Mouse (Mus musculus): ENCODE results near the gene Nox3. TPM values are rescaled to one million over a fixed set of nuclear protein-coding genes. Genes with fewer than 3 reads are reported as not detected.
A peak's percentile ranks its signal among the peaks of the same experiment; 100 is the strongest.

Nox3 gene
- polyA plus RNA-seq, 1 experiment from 2014 or later, result 0.12 TPM

GRCm38 (mm10) chr17:3616329-3617216, 79.5 kb downstream of the Nox3 start:
- no peaks in the 10 kb centered on the region for H3K27me3 ChIP-seq (ENCODE audit: control insufficient read depth, insufficient read depth, low read length)
- H3K36me3 ChIP-seq (ENCODE audit: control insufficient read depth, insufficient read depth, low read length), result no peaks in the 10 kb centered on the region
- no peak overlapping the region for H3K4me3 ChIP-seq (ENCODE audit: low read depth, low read length)
- no peak overlapping the region for H3K9ac ChIP-seq (ENCODE audit: low read depth, low read length)
- no peak overlapping the region for H3K27ac ChIP-seq (ENCODE audit: low read depth, low read length)
- 74% methylated on average over 7 of the region's 7 CpGs for WGBS
- H3K4me1 ChIP-seq (replicated peaks; ENCODE audit: control insufficient read depth, insufficient read depth, low read length), result no peaks in the 10 kb centered on the region
- ATAC-seq (ENCODE audit: low FRiP score) (no peak), DNase-seq (ENCODE audit: low spot score) (no peak)
- H3K4me2 ChIP-seq (replicated peaks; ENCODE audit: low read depth, low read length), result no peak overlapping the region
- H3K9me3 ChIP-seq (ENCODE audit: control insufficient read depth, low read length), result no peaks in the 10 kb centered on the region

GRCm38 (mm10) chr17:3615553-3615952, 80.5 kb downstream of the Nox3 start:
- Histone ChIP-seq H3K4me1 (replicated peaks; ENCODE audit: control insufficient read depth, insufficient read depth, low read length) (no peaks in the 10 kb centered on the region), H3K9ac (ENCODE audit: low read depth, low read length) (no peak overlapping the region), H3K36me3 (ENCODE audit: control insufficient read depth, insufficient read depth, low read length) (no peaks in the 10 kb centered on the region), H3K4me2 (replicated peaks; ENCODE audit: low read depth, low read length) (no peak overlapping the region), H3K9me3 (ENCODE audit: control insufficient read depth, low read length) (no peaks in the 10 kb centered on the region), H3K27me3 (ENCODE audit: control insufficient read depth, insufficient read depth, low read length) (no peaks in the 10 kb centered on the region), H3K27ac (ENCODE audit: low read depth, low read length) (no peak overlapping the region), H3K4me3 (ENCODE audit: low read depth, low read length) (no peak overlapping the region)
- ATAC-seq (ENCODE audit: low FRiP score), result no peak
- 60% methylated on average over 1 of the region's 1 CpGs for WGBS
- no peak for DNase-seq (ENCODE audit: low spot score)

GRCm38 (mm10) chr17:3611781-3612075, 84.3 kb downstream of the Nox3 start:
- Histone ChIP-seq H3K36me3 (ENCODE audit: control insufficient read depth, insufficient read depth, low read length) (no peaks in the 10 kb centered on the region), H3K27me3 (ENCODE audit: control insufficient read depth, insufficient read depth, low read length) (no peaks in the 10 kb centered on the region), H3K27ac (ENCODE audit: low read depth, low read length) (no peak overlapping the region), H3K9me3 (ENCODE audit: control insufficient read depth, low read length) (no peaks in the 10 kb centered on the region), H3K4me2 (replicated peaks; ENCODE audit: low read depth, low read length) (no peak overlapping the region), H3K9ac (ENCODE audit: low read depth, low read length) (no peak overlapping the region), H3K4me1 (replicated peaks; ENCODE audit: control insufficient read depth, insufficient read depth, low read length) (no peaks in the 10 kb centered on the region), H3K4me3 (ENCODE audit: low read depth, low read length) (no peak overlapping the region)
- DNase-seq (ENCODE audit: low spot score) (no peak), ATAC-seq (ENCODE audit: low FRiP score) (0 out of 2 replicates have a peak, but pooled peaks have one; percentile 17)
- 84% methylated on average over 5 of the region's 5 CpGs for WGBS

- Histone ChIP-seq H3K27me3 (ENCODE audit: control insufficient read depth, insufficient read depth, low read length) (no peaks in the 10 kb centered on the region), H3K27ac (ENCODE audit: low read depth, low read length) (no peak overlapping the region)
- 0 out of 2 replicates have a peak, but pooled peaks have one; percentile 43 for ATAC-seq (ENCODE audit: low FRiP score)
These were observed 84.9 kb downstream of the Nox3 start for GRCm38 (mm10) chr17:3610928-3611780.

GRCm38 (mm10) chr17:3610307-3610754, 85.7 kb downstream of the Nox3 start:
- no peak overlapping the region for H3K4me2 ChIP-seq (replicated peaks; ENCODE audit: low read depth, low read length)
- peak; percentile 17 for DNase-seq (ENCODE audit: low spot score)
- no peaks in the 10 kb centered on the region for H3K27me3 ChIP-seq (ENCODE audit: control insufficient read depth, insufficient read depth, low read length)
- no peaks in the 10 kb centered on the region for H3K36me3 ChIP-seq (ENCODE audit: control insufficient read depth, insufficient read depth, low read length)
- H3K9me3 ChIP-seq (ENCODE audit: control insufficient read depth, low read length), result no peaks in the 10 kb centered on the region
- no peak overlapping the region for H3K9ac ChIP-seq (ENCODE audit: low read depth, low read length)
- H3K4me1 ChIP-seq (replicated peaks; ENCODE audit: control insufficient read depth, insufficient read depth, low read length), result no peaks in the 10 kb centered on the region
- WGBS, result 49% methylated on average over 7 of the region's 7 CpGs
- H3K27ac ChIP-seq (ENCODE audit: low read depth, low read length), result no peak overlapping the region
- H3K4me3 ChIP-seq (ENCODE audit: low read depth, low read length), result no peak overlapping the region
- ATAC-seq (ENCODE audit: low FRiP score), result no peak

More at GRCm38 (mm10) chr17:3610928-3611780, 84.9 kb downstream of the Nox3 start:
- H3K9me3 ChIP-seq (ENCODE audit: control insufficient read depth, low read length), result no peaks in the 10 kb centered on the region
- peak overlapping the region; percentile 29; the same call in 1 of the 2 replicates for H3K9ac ChIP-seq (ENCODE audit: low read depth, low read length)
- peak; percentile 33 for DNase-seq (ENCODE audit: low spot score)
- no peaks in the 10 kb centered on the region for H3K36me3 ChIP-seq (ENCODE audit: control insufficient read depth, insufficient read depth, low read length)
- no peaks in the 10 kb centered on the region for H3K4me1 ChIP-seq (replicated peaks; ENCODE audit: control insufficient read depth, insufficient read depth, low read length)
- peak overlapping the region; percentile 24; the same call in 1 of the 2 replicates for H3K4me2 ChIP-seq (replicated peaks; ENCODE audit: low read depth, low read length)
- no peak overlapping the region for H3K4me3 ChIP-seq (ENCODE audit: low read depth, low read length)
- WGBS, result 27% methylated on average over 21 of the region's 21 CpGs

GRCm38 (mm10) chr17:3602954-3603672, 92.9 kb downstream of the Nox3 start:
- Histone ChIP-seq H3K27me3 (ENCODE audit: control insufficient read depth, insufficient read depth, low read length) (no peaks in the 10 kb centered on the region), H3K36me3 (ENCODE audit: control insufficient read depth, insufficient read depth, low read length) (no peaks in the 10 kb centered on the region), H3K27ac (ENCODE audit: low read depth, low read length) (no peak overlapping the region), H3K9ac (ENCODE audit: low read depth, low read length) (no peak overlapping the region), H3K4me2 (replicated peaks; ENCODE audit: low read depth, low read length) (no peak overlapping the region), H3K9me3 (ENCODE audit: control insufficient read depth, low read length) (no peaks in the 10 kb centered on the region), H3K4me1 (replicated peaks; ENCODE audit: control insufficient read depth, insufficient read depth, low read length) (no peaks in the 10 kb centered on the region), H3K4me3 (ENCODE audit: low read depth, low read length) (no peak overlapping the region)
- DNase-seq (ENCODE audit: low spot score) (no peak), ATAC-seq (ENCODE audit: low FRiP score) (no peak)
- WGBS, result 96% methylated on average over 6 of the region's 6 CpGs

- H3K9me3 ChIP-seq (ENCODE audit: control insufficient read depth, low read length), result no peaks in the 10 kb centered on the region
- no peak overlapping the region for H3K4me3 ChIP-seq (ENCODE audit: low read depth, low read length)
- no peak overlapping the region for H3K4me2 ChIP-seq (replicated peaks; ENCODE audit: low read depth, low read length)
- no peak for DNase-seq (ENCODE audit: low spot score)
- H3K36me3 ChIP-seq (ENCODE audit: control insufficient read depth, insufficient read depth, low read length), result no peaks in the 10 kb centered on the region
- H3K27ac ChIP-seq (ENCODE audit: low read depth, low read length), result no peak overlapping the region
- no peak overlapping the region for H3K9ac ChIP-seq (ENCODE audit: low read depth, low read length)
- H3K27me3 ChIP-seq (ENCODE audit: control insufficient read depth, insufficient read depth, low read length), result no peaks in the 10 kb centered on the region
- H3K4me1 ChIP-seq (replicated peaks; ENCODE audit: control insufficient read depth, insufficient read depth, low read length), result no peaks in the 10 kb centered on the region
- 83% methylated on average over 1 of the region's 1 CpGs for WGBS
- no peak for ATAC-seq (ENCODE audit: low FRiP score)
These were observed 97.7 kb downstream of the Nox3 start for GRCm38 (mm10) chr17:3598393-3598792.

GRCm38 (mm10) chr17:3597866-3598265, 98.2 kb downstream of the Nox3 start:
- Histone ChIP-seq H3K9me3 (ENCODE audit: control insufficient read depth, low read length) (no peaks in the 10 kb centered on the region), H3K27ac (ENCODE audit: low read depth, low read length) (no peak overlapping the region), H3K36me3 (ENCODE audit: control insufficient read depth, insufficient read depth, low read length) (no peaks in the 10 kb centered on the region), H3K4me1 (replicated peaks; ENCODE audit: control insufficient read depth, insufficient read depth, low read length) (no peaks in the 10 kb centered on the region), H3K4me2 (replicated peaks; ENCODE audit: low read depth, low read length) (no peak overlapping the region), H3K4me3 (ENCODE audit: low read depth, low read length) (no peak overlapping the region), H3K27me3 (ENCODE audit: control insufficient read depth, insufficient read depth, low read length) (no peaks in the 10 kb centered on the region), H3K9ac (ENCODE audit: low read depth, low read length) (no peak overlapping the region)
- no peak for DNase-seq (ENCODE audit: low spot score)
- no peak for ATAC-seq (ENCODE audit: low FRiP score)
- WGBS, result 75% methylated on average over 1 of the region's 1 CpGs

All from hindbrain, embryonic 11.5 days (tissue).